ENCODE assay signal across 13 mouse cellular contexts in genomic region chr1:119001454-119002034, GRCm38 (mm10). TPM values are rescaled to one million over a fixed set of nuclear protein-coding genes. Genes with fewer than 3 reads are reported as not detected.
DNase-seq lines count a peak whose midpoint lies in the region; ATAC-seq lines count a peak whose summit lies in the region.
"Had no signal": no experiment of that assay in that cellular context is flagged by ENCODE, and none has a peak within 500 bp of the region (broad histone marks: within the 10 kb centered on the region; RNA-seq: fewer than 3 reads in every experiment).

No protein-coding gene starts in this region.

- DNase-seq in skeletal muscle tissue, adult 2 months (ENCODE audit: low read depth, low spot score): peak; percentile 63
- no peak for DNase-seq in c-Kit-positive CD71-positive TER-119-positive erythroid progenitor cells, embryonic 14.5 days (ENCODE audit: low spot score)
- DNase-seq in adrenal gland, adult 2 months: no peak
- DNase-seq: kidney, postnatal 14 days; liver, postnatal 0 days had no signal

- H3K4me1 ChIP-seq in midbrain, embryonic 13.5 days (replicated peaks): peaks cover 23% of the 10 kb centered on the region
- H3K4me1 ChIP-seq in midbrain, embryonic 15.5 days: peaks cover 10% of the 10 kb centered on the region
- H3K4me1 ChIP-seq in embryonic facial prominence, embryonic 15.5 days: peaks cover 70% of the 10 kb centered on the region
- peaks cover 20% of the 10 kb centered on the region for H3K4me1 ChIP-seq in hindbrain, embryonic 15.5 days (replicated peaks)
- H3K4me1 ChIP-seq in intestine, embryonic 16.5 days (ENCODE audit: control insufficient read depth, insufficient read depth, low read length): no peaks in the 10 kb centered on the region

- H3K27ac ChIP-seq in midbrain, embryonic 13.5 days: 0 out of 2 replicates have a peak overlapping the region, but pooled peaks have one; percentile 37
- H3K27ac ChIP-seq in midbrain, embryonic 15.5 days: no peak overlapping the region
- 0 out of 2 replicates have a peak overlapping the region, but pooled peaks have one; percentile 11 for H3K27ac ChIP-seq in embryonic facial prominence, embryonic 15.5 days (replicated peaks)
- H3K27ac ChIP-seq in hindbrain, embryonic 15.5 days (replicated peaks): 0 out of 2 replicates have a peak overlapping the region, but pooled peaks have one; percentile 10
- H3K27ac ChIP-seq in intestine, embryonic 16.5 days (ENCODE audit: low read length): no peak overlapping the region
- H3K27ac ChIP-seq: embryonic facial prominence, embryonic 12.5 days; heart, embryonic 10.5 days had no signal

- no peaks in the 10 kb centered on the region for H3K27me3 ChIP-seq in midbrain, embryonic 13.5 days
- no peaks in the 10 kb centered on the region for H3K27me3 ChIP-seq in midbrain, embryonic 15.5 days (replicated peaks)
- no peaks in the 10 kb centered on the region for H3K27me3 ChIP-seq in embryonic facial prominence, embryonic 15.5 days
- no peaks in the 10 kb centered on the region for H3K27me3 ChIP-seq in hindbrain, embryonic 15.5 days
- no peaks in the 10 kb centered on the region for H3K27me3 ChIP-seq in intestine, embryonic 16.5 days (replicated peaks; ENCODE audit: control insufficient read depth, insufficient read depth, low read length)
- H3K27me3 ChIP-seq: embryonic facial prominence, embryonic 12.5 days had no signal

- H3K36me3 ChIP-seq in midbrain, embryonic 13.5 days: no peaks in the 10 kb centered on the region
- H3K36me3 ChIP-seq in midbrain, embryonic 15.5 days (replicated peaks): no peaks in the 10 kb centered on the region
- peaks cover 12% of the 10 kb centered on the region for H3K36me3 ChIP-seq in embryonic facial prominence, embryonic 15.5 days
- no peaks in the 10 kb centered on the region for H3K36me3 ChIP-seq in hindbrain, embryonic 15.5 days
- H3K36me3 ChIP-seq in intestine, embryonic 16.5 days (ENCODE audit: control insufficient read depth, insufficient read depth, low read length): no peaks in the 10 kb centered on the region

- no peak overlapping the region for H3K9ac ChIP-seq in midbrain, embryonic 13.5 days (replicated peaks)
- H3K9ac ChIP-seq in midbrain, embryonic 15.5 days: no peak overlapping the region
- H3K9ac ChIP-seq in embryonic facial prominence, embryonic 15.5 days: no peak overlapping the region
- no peak overlapping the region for H3K9ac ChIP-seq in hindbrain, embryonic 15.5 days
- no peak overlapping the region for H3K9ac ChIP-seq in intestine, embryonic 16.5 days (ENCODE audit: low read depth, low read length)
- H3K9ac ChIP-seq: embryonic facial prominence, embryonic 12.5 days; liver, postnatal 0 days had no signal

- ATAC-seq in midbrain, embryonic 13.5 days: peak; percentile 22; the same call in 1 of the 2 replicates
- no peak for ATAC-seq in midbrain, embryonic 15.5 days (replicated peaks)
- peak; percentile 46; the same call in 1 of the 2 replicates for ATAC-seq in embryonic facial prominence, embryonic 15.5 days (ENCODE audit: insufficient number of reproducible peaks, low FRiP score, low TSS enrichment, low read depth)
- ATAC-seq in hindbrain, embryonic 15.5 days (ENCODE audit: low FRiP score, low read depth): peak; percentile 21
- no peak for ATAC-seq in intestine, embryonic 16.5 days
- ATAC-seq: liver, postnatal 0 days had no signal

- no peaks in the 10 kb centered on the region for H3K9me3 ChIP-seq in midbrain, embryonic 13.5 days
- H3K9me3 ChIP-seq in midbrain, embryonic 15.5 days: no peaks in the 10 kb centered on the region
- H3K9me3 ChIP-seq in embryonic facial prominence, embryonic 15.5 days (replicated peaks): no peaks in the 10 kb centered on the region
- H3K9me3 ChIP-seq in hindbrain, embryonic 15.5 days: no peaks in the 10 kb centered on the region
- H3K9me3 ChIP-seq in intestine, embryonic 16.5 days (ENCODE audit: control insufficient read depth, low read length): no peaks in the 10 kb centered on the region
- H3K9me3 ChIP-seq: embryonic facial prominence, embryonic 12.5 days; heart, embryonic 10.5 days had no signal

- no peak overlapping the region for H3K4me2 ChIP-seq in midbrain, embryonic 13.5 days (replicated peaks)
- H3K4me2 ChIP-seq in midbrain, embryonic 15.5 days: no peak overlapping the region
- no peak overlapping the region for H3K4me2 ChIP-seq in embryonic facial prominence, embryonic 15.5 days (replicated peaks)
- no peak overlapping the region; the same call in 1 of the 2 replicates for H3K4me2 ChIP-seq in hindbrain, embryonic 15.5 days
- H3K4me2 ChIP-seq in intestine, embryonic 16.5 days (ENCODE audit: low read depth, low read length): no peak overlapping the region
- H3K4me2 ChIP-seq: embryonic facial prominence, embryonic 12.5 days had no signal

- WGBS in midbrain, embryonic 13.5 days: 41% methylated on average over 12 of the region's 12 CpGs
- WGBS in midbrain, embryonic 15.5 days: 39% methylated on average over 12 of the region's 12 CpGs
- 44% methylated on average over 12 of the region's 12 CpGs for WGBS in embryonic facial prominence, embryonic 15.5 days
- 26% methylated on average over 12 of the region's 12 CpGs for WGBS in hindbrain, embryonic 15.5 days
- 61% methylated on average over 12 of the region's 12 CpGs for WGBS in intestine, embryonic 16.5 days

- no peak overlapping the region for H3K4me3 ChIP-seq in midbrain, embryonic 13.5 days (replicated peaks)
- H3K4me3 ChIP-seq in midbrain, embryonic 15.5 days: no peak overlapping the region
- no peak overlapping the region for H3K4me3 ChIP-seq in embryonic facial prominence, embryonic 15.5 days (replicated peaks)
- no peak overlapping the region for H3K4me3 ChIP-seq in hindbrain, embryonic 15.5 days
- no peak overlapping the region for H3K4me3 ChIP-seq in intestine, embryonic 16.5 days (ENCODE audit: low read length)
- H3K4me3 ChIP-seq: embryonic facial prominence, embryonic 12.5 days; heart, embryonic 10.5 days; myocyte had no signal

RNA-seq across cellular contexts. Expression of gene Gli2, which starts 51.9 kb away (rescaled TPM):
- polyA plus RNA-seq in midbrain, embryonic 13.5 days (2015; fragmentation: Nextera tagmentation; extraction: Ambion mirVana): 2.9 and 3.9 TPM in 2 replicates
- polyA plus RNA-seq in midbrain, embryonic 15.5 days (2015; fragmentation: Nextera tagmentation; extraction: Ambion mirVana): 1.6 and 2.6 TPM in 2 replicates
- 18.8 and 20.7 TPM in 2 replicates for polyA plus RNA-seq in embryonic facial prominence, embryonic 15.5 days (2015; fragmentation: Nextera tagmentation; extraction: Ambion mirVana)
- polyA plus RNA-seq in hindbrain, embryonic 15.5 days (2015; fragmentation: Nextera tagmentation; extraction: Ambion mirVana): 2.5 TPM in 2 replicates
- 4.4 and 5.4 TPM in 2 replicates for polyA plus RNA-seq in intestine, embryonic 16.5 days (2015; fragmentation: Nextera tagmentation; extraction: Ambion mirVana)
- total RNA-seq in adrenal gland, adult 2 months (2021): 1 to 10 TPM; 1.0 to 1.5 TPM
- 1.2 and 1.6 TPM in 2 replicates for polyA plus RNA-seq in adrenal gland, adult 2 months (2012; rRNA removed)

Comparison
In these comparisons a context has a peak if more than half of its experiments do, and no peak if none do; other contexts are left out.
1. ATAC-seq: peak in midbrain, embryonic 13.5 days (single experiment), embryonic facial prominence, embryonic 15.5 days (single experiment) and hindbrain, embryonic 15.5 days (single experiment); none in midbrain, embryonic 15.5 days (single experiment) and intestine, embryonic 16.5 days (single experiment).
2. H3K27ac ChIP-seq: peak in midbrain, embryonic 13.5 days (single experiment), embryonic facial prominence, embryonic 15.5 days (single experiment) and hindbrain, embryonic 15.5 days (single experiment); none in midbrain, embryonic 15.5 days (single experiment) and intestine, embryonic 16.5 days (single experiment).